Mouse (Mus musculus) liver, embryonic 13.5 days (tissue): ENCODE data around the gene Hrh1. TPM values are rescaled to one million over a fixed set of nuclear protein-coding genes. Genes with fewer than 3 reads are reported as not detected.

ENCODE experiments used
- polyA plus RNA-seq: library from polyadenylated mRNA; unstranded; fragments of >200 nt; fragmentation: Nextera tagmentation; extraction: Ambion mirVana; gene quantifications from 2 replicates; pipeline ENCODE4 v1.2.1, GENCODE M21; 2015

The Hrh1 gene
- polyA plus RNA-seq, 1 experiment from 2014 or later, result not detected

Other genes with a start within 250 kb of the Hrh1 start
- 0.09 and 0.14 TPM in 2 replicates for gene Slc6a1, start 115.3 kb upstream of the Hrh1 start, polyA plus RNA-seq
- gene Atg7, start 245.2 kb downstream of the Hrh1 start, polyA plus RNA-seq, result 12.5 and 13.2 TPM in 2 replicates